Mouse (Mus musculus) forebrain, embryonic 10.5 days (tissue): ENCODE results near the gene Gfod1. TPM values are rescaled to one million over a fixed set of nuclear protein-coding genes. Genes with fewer than 3 reads are reported as not detected.

Source experiments
- DNase-seq: peaks from one replicate; pipeline ENCODE4 v3.0.0-alpha.2; 2017; ENCODE audit warnings: low spot score; ENCODE audit errors: extremely low spot score
- H3K27ac ChIP-seq: fragments of 300-500 bp; sonication (generic); 2 replicates; pipeline ENCODE4 v1.5.1; 2016; ENCODE audit warnings: mild to moderate bottlenecking
- H3K27me3 ChIP-seq: fragments of 300-500 bp; sonication (generic); 2 replicates; pipeline ENCODE4 v1.6.1; 2016; ENCODE audit warnings: mild to moderate bottlenecking; ENCODE audit not compliant: poor library complexity, severe bottlenecking
- H3K36me3 ChIP-seq: fragments of 300-500 bp; sonication (generic); replicated peaks from 2 replicates; pipeline ENCODE4 v1.6.1; 2016; ENCODE audit warnings: mild to moderate bottlenecking, moderate library complexity
- H3K4me1 ChIP-seq: fragments of 300-500 bp; sonication (generic); 2 replicates; pipeline ENCODE4 v1.6.1; 2016
- H3K4me3 ChIP-seq: fragments of 300-500 bp; sonication (generic); 2 replicates; pipeline ENCODE4 v1.5.1; 2016; ENCODE audit warnings: mild to moderate bottlenecking, moderate library complexity
- H3K9me3 ChIP-seq: fragments of 300-500 bp; sonication (generic); 2 replicates; pipeline ENCODE4 v1.6.1; 2016; ENCODE audit warnings: mild to moderate bottlenecking, moderate library complexity
- WGBS: fragments of 180-500 bp; shearing (Covaris S2); methylation state at CpG from one replicate; pipeline ENCODE4 v1.1.7; 2016; 5-methylcytosine and 5-hydroxymethylcytosine counted together
- polyA plus RNA-seq: library from polyadenylated mRNA; unstranded; fragments of >200 nt; fragmentation: Nextera tagmentation; extraction: Ambion mirVana; gene quantifications from 2 replicates; pipeline ENCODE4 v1.2.1, GENCODE M21; 2016

Gfod1 gene
- polyA plus RNA-seq, 1 experiment from 2014 or later: 0.22 TPM

GRCm38 (mm10) chr13:43252105-43252790 lies 51.7 kb downstream of the Gfod1 start:
- DNase-seq: no peak
- Histone ChIP-seq H3K27ac (no peak overlapping the region), H3K36me3 (no peaks in the 10 kb centered on the region), H3K9me3 (no peaks in the 10 kb centered on the region), H3K4me1 (peaks cover 14% of the 10 kb centered on the region), H3K27me3 (no peaks in the 10 kb centered on the region), H3K4me3 (no peak overlapping the region)
- 86% methylated on average over 8 of the region's 8 CpGs for WGBS

GRCm38 (mm10) chr13:43251391-43251790 lies 52.6 kb downstream of the Gfod1 start:
- WGBS: 84% methylated on average over 12 of the region's 12 CpGs
- Histone ChIP-seq H3K36me3 (no peaks in the 10 kb centered on the region), H3K4me1 (peaks cover 14% of the 10 kb centered on the region), H3K4me3 (no peak overlapping the region), H3K27me3 (no peaks in the 10 kb centered on the region), H3K27ac (peak overlapping the region; percentile 56), H3K9me3 (no peaks in the 10 kb centered on the region)
- DNase-seq: no peak

GRCm38 (mm10) chr13:43250653-43251052 lies 53.3 kb downstream of the Gfod1 start:
- Histone ChIP-seq H3K4me1 (peaks cover 14% of the 10 kb centered on the region), H3K27ac (peak overlapping the region; percentile 56), H3K27me3 (no peaks in the 10 kb centered on the region), H3K9me3 (no peaks in the 10 kb centered on the region), H3K36me3 (no peaks in the 10 kb centered on the region), H3K4me3 (no peak overlapping the region)
- DNase-seq: no peak
- WGBS: 92% methylated on average over 6 of the region's 6 CpGs

- no peaks in the 10 kb centered on the region for H3K27me3 ChIP-seq
- peaks cover 14% of the 10 kb centered on the region for H3K4me1 ChIP-seq
- no peak overlapping the region for H3K4me3 ChIP-seq
- H3K9me3 ChIP-seq: no peaks in the 10 kb centered on the region
- DNase-seq: no peak
- WGBS: 89% methylated on average over 9 of the region's 9 CpGs
- no peaks in the 10 kb centered on the region for H3K36me3 ChIP-seq
- no peak overlapping the region for H3K27ac ChIP-seq
Measured at GRCm38 (mm10) chr13:43250106-43250505, 53.9 kb downstream of the Gfod1 start.

- DNase-seq: no peak
- Histone ChIP-seq H3K27ac (no peak overlapping the region), H3K4me3 (no peak overlapping the region), H3K9me3 (no peaks in the 10 kb centered on the region), H3K4me1 (peaks cover 21% of the 10 kb centered on the region), H3K36me3 (no peaks in the 10 kb centered on the region), H3K27me3 (no peaks in the 10 kb centered on the region)
- 94% methylated on average over 6 of the region's 6 CpGs for WGBS
Measured at GRCm38 (mm10) chr13:43248381-43248780, 55.6 kb downstream of the Gfod1 start.

GRCm38 (mm10) chr13:43246876-43247275 lies 57.1 kb downstream of the Gfod1 start:
- DNase-seq: no peak
- Histone ChIP-seq H3K9me3 (no peaks in the 10 kb centered on the region), H3K36me3 (no peaks in the 10 kb centered on the region), H3K4me3 (no peak overlapping the region), H3K4me1 (peaks cover 22% of the 10 kb centered on the region), H3K27ac (no peak overlapping the region), H3K27me3 (no peaks in the 10 kb centered on the region)
- WGBS: 98% methylated on average over 4 of the region's 4 CpGs

- H3K27me3 ChIP-seq: no peaks in the 10 kb centered on the region
- H3K36me3 ChIP-seq: no peaks in the 10 kb centered on the region
- no peak for DNase-seq
- H3K4me3 ChIP-seq: no peak overlapping the region
- WGBS: 63% methylated on average over 7 of the region's 7 CpGs
- peaks cover 19% of the 10 kb centered on the region for H3K4me1 ChIP-seq
- 0 out of 2 replicates have a peak overlapping the region, but pooled peaks have one; percentile 15 for H3K27ac ChIP-seq
- no peaks in the 10 kb centered on the region for H3K9me3 ChIP-seq
Measured at GRCm38 (mm10) chr13:43243793-43244192, 60.2 kb downstream of the Gfod1 start.

- H3K4me1 ChIP-seq: peaks cover 19% of the 10 kb centered on the region
- WGBS: 91% methylated on average over 3 of the region's 3 CpGs
- no peaks in the 10 kb centered on the region for H3K27me3 ChIP-seq
- H3K27ac ChIP-seq: no peak overlapping the region
- H3K36me3 ChIP-seq: no peaks in the 10 kb centered on the region
- H3K4me3 ChIP-seq: no peak overlapping the region
- no peaks in the 10 kb centered on the region for H3K9me3 ChIP-seq
- no peak for DNase-seq
Measured at GRCm38 (mm10) chr13:43243240-43243639, 60.7 kb downstream of the Gfod1 start.

- no peaks in the 10 kb centered on the region for H3K9me3 ChIP-seq
- H3K4me3 ChIP-seq: no peak overlapping the region
- no peak for DNase-seq
- H3K36me3 ChIP-seq: no peaks in the 10 kb centered on the region
- WGBS: 92% methylated on average over 2 of the region's 2 CpGs
- H3K27ac ChIP-seq: no peak overlapping the region
- H3K27me3 ChIP-seq: no peaks in the 10 kb centered on the region
- peaks cover 19% of the 10 kb centered on the region for H3K4me1 ChIP-seq
Measured at GRCm38 (mm10) chr13:43241750-43242149, 62.2 kb downstream of the Gfod1 start.

GRCm38 (mm10) chr13:43241069-43241468 lies 62.9 kb downstream of the Gfod1 start:
- Histone ChIP-seq H3K27me3 (no peaks in the 10 kb centered on the region), H3K36me3 (no peaks in the 10 kb centered on the region), H3K4me3 (no peak overlapping the region), H3K27ac (no peak overlapping the region; the same call in 1 of the 2 replicates), H3K4me1 (peaks cover 19% of the 10 kb centered on the region), H3K9me3 (no peaks in the 10 kb centered on the region)
- WGBS: 69% methylated on average over 1 of the region's 1 CpGs
- DNase-seq: no peak

- DNase-seq: no peak
- 94% methylated on average over 11 of the region's 11 CpGs for WGBS
- no peaks in the 10 kb centered on the region for H3K9me3 ChIP-seq
- peaks cover 32% of the 10 kb centered on the region for H3K4me1 ChIP-seq
- H3K27ac ChIP-seq: no peak overlapping the region
- H3K4me3 ChIP-seq: no peak overlapping the region
- H3K36me3 ChIP-seq: no peaks in the 10 kb centered on the region
- H3K27me3 ChIP-seq: no peaks in the 10 kb centered on the region
Measured at GRCm38 (mm10) chr13:43239790-43240216, 64.2 kb downstream of the Gfod1 start.

GRCm38 (mm10) chr13:43236630-43237029 lies 67.3 kb downstream of the Gfod1 start:
- WGBS: 78% methylated on average over 6 of the region's 6 CpGs
- DNase-seq: no peak

GRCm38 (mm10) chr13:43235982-43236381 lies 68.0 kb downstream of the Gfod1 start:
- WGBS: 86% methylated on average over 4 of the region's 4 CpGs
- Histone ChIP-seq H3K4me3 (no peak overlapping the region), H3K36me3 (no peaks in the 10 kb centered on the region), H3K4me1 (peaks cover 44% of the 10 kb centered on the region), H3K27ac (no peak overlapping the region), H3K9me3 (no peaks in the 10 kb centered on the region), H3K27me3 (no peaks in the 10 kb centered on the region)
- DNase-seq: no peak

More at GRCm38 (mm10) chr13:43236630-43237029, 67.3 kb downstream of the Gfod1 start:
- Histone ChIP-seq H3K4me1 (peaks cover 49% of the 10 kb centered on the region), H3K4me3 (no peak overlapping the region), H3K36me3 (no peaks in the 10 kb centered on the region), H3K9me3 (no peaks in the 10 kb centered on the region), H3K27me3 (no peaks in the 10 kb centered on the region), H3K27ac (no peak overlapping the region)
